Mouse (Mus musculus) kidney, adult 8-10 months (tissue): ENCODE measurements at regions not wholly inside any gene's neighbourhood (a gene's known extent, or its start where the extent isn't known, plus 50 kb on each side); places are given as distances from the start of the nearest gene placed in this dataset.

Experiments
- DNase-seq, 2 experiments: peaks; one replicate each; pipeline ENCODE4 v3.0.0; 2022

- DNase-seq: no peak
These were observed 319.4 kb upstream of the A1bg start for GRCm38 (mm10) chr15:61242161-61242681.

DNA sequence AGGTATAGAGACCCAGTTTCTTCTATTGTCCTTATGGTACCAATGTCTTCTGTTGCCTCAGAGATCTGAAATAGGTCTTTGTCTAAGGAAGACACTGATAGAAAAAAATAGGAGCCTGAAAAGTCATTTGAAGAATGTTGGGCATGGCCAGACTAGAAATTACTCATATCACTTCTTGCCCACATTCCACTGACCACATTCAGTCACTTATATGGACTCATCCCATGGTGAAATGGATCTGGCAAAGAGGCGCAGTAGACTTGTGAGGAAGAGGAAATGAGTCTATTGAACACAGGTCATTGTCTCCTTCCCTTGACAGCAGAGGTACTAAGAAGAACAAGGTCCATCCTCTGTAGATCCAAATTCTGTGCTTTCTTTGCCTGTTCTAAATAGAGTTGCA lies 318.9 kb upstream of the A1bg start:
- DNase-seq: no peak

- no peak for DNase-seq
These were observed 317.5 kb upstream of the A1bg start for GRCm38 (mm10) chr15:61240344-61240743.

DNA sequence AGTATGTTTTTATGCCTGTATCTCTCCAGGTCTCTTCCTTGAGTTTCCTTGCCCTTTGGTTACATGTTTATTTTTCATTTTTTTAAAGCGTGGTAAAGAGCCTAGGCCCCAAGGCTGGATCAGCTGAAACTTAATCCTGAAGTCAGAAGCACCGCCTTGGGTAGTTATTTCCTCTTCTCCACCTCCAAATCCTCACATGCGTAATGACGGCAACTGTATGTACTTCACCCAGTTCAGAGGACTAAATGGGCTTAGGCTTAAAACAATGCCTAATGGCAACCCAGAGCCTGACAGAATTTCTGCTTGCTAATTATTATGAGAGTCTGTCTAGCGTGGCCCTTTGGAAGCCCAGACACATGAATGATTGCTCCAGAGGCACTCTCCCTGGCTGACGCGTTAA lies 316.6 kb upstream of the A1bg start:
- DNase-seq: no peak

- no peak for DNase-seq
These were observed 316.2 kb upstream of the A1bg start for GRCm38 (mm10) chr15:61238996-61239395.

GRCm38 (mm10) chr15:61229579-61229978 lies 306.8 kb upstream of the A1bg start:
- DNase-seq: no peak

- DNase-seq: no peak
These were observed 300.1 kb upstream of the A1bg start for GRCm38 (mm10) chr15:61222923-61223322.

DNA sequence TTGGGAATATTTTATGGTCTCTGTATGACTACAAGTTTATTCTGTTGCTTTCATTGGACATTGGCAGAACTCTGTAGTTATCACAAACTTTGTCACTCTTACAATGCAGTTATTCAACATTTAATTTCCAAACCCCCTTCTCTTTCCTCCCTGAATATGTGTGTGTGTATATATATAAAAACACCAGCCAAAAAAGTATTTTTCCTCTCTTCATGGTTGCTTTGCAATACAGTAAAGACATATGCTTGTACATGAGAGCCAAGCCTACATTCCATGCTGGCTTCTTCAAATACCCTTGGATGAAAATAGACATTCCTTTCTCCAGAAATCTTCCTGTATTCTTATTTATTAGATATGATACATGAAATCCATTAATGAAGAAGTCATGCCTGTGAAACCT lies 287.3 kb upstream of the A1bg start:
- DNase-seq: no peak

GRCm38 (mm10) chr15:61189981-61190380 lies 267.2 kb upstream of the A1bg start:
- no peak for DNase-seq

- no peak for DNase-seq
These were observed 266.7 kb upstream of the A1bg start for GRCm38 (mm10) chr15:61189481-61189880.

GRCm38 (mm10) chr15:61184597-61184963 lies 261.8 kb upstream of the A1bg start:
- DNase-seq: no peak

GRCm38 (mm10) chr15:61183751-61184596 lies 261.2 kb upstream of the A1bg start:
- no peak for DNase-seq

- DNase-seq: no peak
These were observed 260.5 kb upstream of the A1bg start for GRCm38 (mm10) chr15:61183291-61183690.

GRCm38 (mm10) chr15:61168842-61169416 lies 246.1 kb upstream of the A1bg start:
- DNase-seq: no peak

DNA sequence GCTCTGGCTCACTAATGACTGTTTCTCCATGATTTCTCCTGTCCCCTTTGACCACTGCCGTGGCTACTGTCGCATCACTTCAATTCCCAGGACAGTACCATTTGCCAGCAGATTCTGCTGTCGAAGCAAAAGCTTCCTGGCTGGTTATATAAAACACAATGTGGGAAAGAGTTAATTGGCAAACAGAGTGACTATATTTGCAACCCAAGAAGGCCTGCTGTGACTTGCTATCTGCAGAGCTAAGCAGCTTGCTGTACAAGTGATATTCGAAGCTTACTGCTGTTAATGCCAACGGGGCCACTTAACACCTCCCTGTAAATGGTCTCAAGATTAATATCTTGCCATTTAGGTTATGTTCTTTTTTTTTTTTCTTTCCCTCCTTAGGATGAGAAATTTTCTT lies 242.2 kb upstream of the A1bg start:
- DNase-seq: no peak

DNA sequence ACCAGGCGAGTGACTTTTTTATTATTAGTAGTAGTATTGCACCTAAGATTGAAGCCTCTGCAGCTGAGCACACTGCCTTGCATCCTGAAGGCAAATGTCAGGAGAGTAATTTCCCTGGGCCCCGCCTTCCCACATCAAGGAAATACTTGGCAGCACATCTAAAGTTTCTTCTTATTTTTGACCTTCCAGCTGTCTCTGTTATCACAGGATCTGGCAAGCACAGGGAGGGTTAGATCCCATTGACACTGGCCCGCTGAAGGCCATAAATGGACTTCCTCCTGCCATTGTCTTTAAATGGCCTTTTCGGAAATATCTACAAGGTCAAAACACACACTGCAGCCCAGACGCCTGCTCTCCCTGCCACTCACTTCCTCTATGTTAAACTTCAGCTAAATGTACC lies 238.6 kb upstream of the A1bg start:
- peak; percentile 28 to 34 for DNase-seq

DNA sequence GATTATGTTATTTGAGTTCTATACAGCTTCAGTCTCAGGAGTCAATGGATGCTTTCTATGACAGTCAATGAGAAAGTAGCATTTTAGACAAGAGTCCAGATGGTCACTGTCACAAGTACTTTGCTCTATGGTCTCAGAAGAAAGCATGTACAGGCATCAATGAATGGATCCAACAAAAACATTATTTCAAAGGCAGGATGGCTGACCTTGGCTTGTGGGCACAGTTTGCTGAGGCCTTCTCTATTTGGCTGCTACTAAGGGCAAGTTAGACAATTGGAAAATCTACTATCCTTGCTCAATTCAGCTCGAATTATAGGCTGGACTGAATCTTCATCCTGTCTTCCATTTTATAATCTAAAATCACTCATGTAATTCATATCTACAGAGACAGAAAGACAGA lies 237.9 kb upstream of the A1bg start:
- DNase-seq: no peak

DNA sequence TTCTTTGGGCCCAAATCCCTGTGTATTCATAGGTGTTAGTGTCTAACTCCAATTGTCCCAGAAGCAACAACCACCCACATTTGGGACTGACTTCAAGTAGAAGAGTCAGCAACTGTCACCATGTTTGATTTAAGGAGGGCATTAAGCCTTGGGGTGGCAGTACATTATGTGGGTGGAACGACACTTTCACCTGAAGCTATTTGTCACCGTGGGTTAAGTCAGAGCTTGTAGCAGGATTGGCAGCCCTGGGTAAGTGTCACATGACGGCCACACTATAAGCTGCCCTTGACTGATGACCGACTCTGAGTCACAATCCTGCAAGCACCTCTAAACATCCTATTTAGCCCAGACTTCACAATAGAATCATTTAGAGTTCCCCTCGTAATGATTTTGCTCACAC lies 236.7 kb upstream of the A1bg start:
- no peak for DNase-seq

DNA sequence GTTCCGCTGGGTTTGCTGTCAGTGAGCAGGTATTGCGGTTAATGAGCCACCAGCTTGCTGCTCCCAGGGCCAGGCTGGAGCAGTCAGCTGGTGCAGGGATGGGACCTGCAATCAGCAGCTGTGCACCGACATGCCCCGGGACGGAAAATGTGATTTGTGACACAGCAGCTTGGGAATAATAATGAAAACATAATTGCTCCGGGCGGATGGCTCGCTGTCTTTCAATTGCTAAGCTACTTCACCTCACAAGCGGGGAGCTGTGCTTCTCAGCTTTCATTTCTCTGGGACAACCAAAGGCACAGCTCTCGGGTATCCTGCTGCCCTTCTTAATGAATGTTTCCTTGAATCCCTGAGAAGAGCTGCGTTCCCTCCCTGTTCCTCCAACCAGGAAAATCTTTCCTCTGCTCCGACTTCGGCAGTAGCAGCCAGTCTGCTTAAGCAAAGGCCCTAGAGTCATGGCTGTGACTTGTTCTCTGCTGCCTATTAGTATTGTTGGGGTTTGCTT lies 235.3 kb upstream of the A1bg start:
- DNase-seq: peak in 1 of 2 experiments; percentile 17

DNA sequence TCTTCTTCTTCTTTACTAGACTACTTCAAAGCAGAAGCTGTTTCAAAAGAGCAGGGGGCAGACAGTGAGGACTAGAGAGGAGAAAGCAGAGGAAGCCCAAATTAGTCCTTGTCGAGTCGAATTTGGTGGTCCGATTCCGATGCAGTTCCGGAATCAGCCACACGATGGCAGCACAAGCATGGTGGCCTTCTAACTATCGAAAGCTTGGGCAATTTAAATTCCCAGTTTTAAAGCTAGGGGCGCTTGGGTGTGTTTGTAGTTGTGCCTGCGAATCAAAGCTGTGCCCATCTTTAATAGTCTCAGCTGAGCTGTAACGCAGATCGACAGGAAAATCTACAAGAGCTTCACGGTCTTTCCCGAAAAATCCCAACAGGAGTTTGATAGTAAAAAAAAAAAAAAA lies 234.7 kb upstream of the A1bg start:
- DNase-seq: peak; percentile 65 to 91

DNA sequence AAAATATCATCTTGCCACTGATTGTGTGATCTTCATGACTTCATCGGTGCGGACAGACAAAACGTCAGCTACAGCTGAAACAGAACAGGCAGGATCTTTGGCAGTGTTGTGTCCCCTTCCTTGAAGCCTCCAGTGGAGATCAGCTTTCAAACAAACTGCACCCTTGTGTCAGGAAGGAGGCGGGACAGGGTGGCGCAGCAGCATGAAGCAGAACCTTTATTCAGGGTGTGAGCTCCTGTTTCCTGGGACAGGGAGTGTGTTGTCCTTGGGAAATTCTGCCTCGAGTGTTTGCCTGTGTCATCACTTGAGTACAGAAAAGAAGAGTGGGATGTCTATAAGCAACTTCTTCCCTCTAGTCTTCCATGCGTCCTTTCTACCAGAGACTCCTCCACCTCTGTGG lies 232.7 kb upstream of the A1bg start:
- DNase-seq: no peak

DNA sequence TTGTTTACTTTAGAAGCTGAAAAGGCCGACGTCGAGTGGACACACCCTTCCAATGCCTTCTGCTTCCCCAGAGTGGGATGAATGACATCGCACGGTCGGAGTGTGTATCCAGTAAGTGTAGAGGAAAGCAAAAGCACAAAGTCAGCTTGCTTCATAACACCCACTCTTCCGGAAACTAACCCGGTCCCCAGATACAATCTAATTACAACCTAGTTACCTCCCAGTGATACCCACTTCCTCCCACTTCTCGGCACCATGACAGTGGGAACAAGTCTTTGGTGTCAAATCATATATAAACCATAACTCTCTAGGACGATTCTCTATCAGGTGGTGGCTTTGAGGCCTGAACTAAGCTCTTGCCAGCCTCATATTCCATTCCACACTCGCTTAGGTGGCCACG lies 231.4 kb upstream of the A1bg start:
- DNase-seq: no peak

DNA sequence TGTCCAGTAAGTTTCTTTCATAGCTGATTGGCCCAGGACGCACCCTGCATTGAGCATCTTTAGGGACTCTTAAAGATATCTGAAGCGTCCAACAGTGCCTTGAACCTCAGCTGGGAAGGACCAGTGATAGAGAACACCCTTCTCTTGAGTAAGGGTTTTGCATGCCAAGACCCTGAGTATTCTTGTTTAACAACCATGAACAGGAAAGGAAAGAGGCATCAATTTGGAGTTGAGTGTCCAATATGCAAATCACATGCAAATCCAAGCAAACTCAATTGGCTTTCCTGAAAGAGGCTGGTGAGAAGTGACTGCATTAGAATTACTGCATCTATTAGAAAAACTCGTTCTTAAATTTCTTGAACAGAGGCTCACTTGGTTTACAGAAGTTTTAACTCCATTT lies 220.0 kb upstream of the A1bg start:
- no peak for DNase-seq

DNA sequence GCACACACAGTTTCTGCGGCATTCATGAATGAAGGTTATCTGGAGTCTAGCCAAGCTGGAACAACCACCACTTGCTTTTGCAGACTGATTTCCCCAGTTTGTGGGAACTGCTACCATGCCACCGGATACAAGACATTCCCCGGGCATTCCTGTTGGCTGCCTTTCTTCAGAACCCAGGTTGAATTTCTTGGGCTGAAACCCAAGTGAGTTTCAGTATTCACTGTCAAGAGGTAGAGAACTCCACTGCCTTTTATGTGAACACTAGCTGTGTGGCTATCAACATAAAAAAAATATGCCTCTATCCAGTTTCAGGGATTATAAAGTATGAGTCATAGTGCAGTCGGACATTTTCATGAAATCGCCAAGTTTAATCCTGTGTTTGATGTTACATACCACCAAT lies 216.3 kb upstream of the A1bg start:
- no peak for DNase-seq
